Mouse (Mus musculus): ENCODE measurements around the gene Amz1. TPM values are rescaled to one million over a fixed set of nuclear protein-coding genes. Genes with fewer than 3 reads are reported as not detected.

Gene Amz1
- polyA plus RNA-seq, 1 experiment: 1.2 TPM

DNA sequence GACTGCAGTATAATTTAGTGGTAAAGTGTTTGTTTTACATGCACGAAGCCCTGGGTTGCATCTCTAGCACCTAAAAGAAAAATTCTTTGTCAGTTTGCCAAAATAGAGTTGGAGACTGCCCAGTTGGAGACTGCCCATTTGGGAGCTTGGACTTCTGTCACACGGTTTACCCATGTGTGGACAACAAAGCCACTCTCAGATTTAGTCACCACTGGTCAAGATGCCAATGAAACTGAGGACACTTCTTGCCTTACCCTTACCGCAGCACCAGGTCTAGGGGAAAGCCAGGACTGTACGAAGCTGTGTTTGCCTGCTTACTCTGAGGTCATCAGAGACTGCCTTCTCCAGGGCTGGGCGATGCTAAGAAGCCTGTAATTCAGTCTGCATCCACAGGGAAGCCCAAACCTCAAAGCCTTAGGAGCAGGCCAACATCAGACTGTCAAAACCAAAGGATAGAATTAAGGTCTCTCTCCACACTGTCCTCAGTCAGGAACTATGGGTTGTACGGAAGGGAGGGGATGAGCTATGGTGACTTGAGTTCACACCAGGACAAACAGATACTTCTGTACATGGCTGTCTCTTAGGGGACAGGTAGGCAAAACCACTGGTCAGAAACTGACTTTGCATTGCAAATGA is 76.5 kb downstream of the Amz1 start:
- H3K36me3 ChIP-seq (ENCODE audit: control insufficient read depth, insufficient read depth): no peaks in the 10 kb centered on the region
- no peaks in the 10 kb centered on the region for H3K27me3 ChIP-seq (ENCODE audit: control insufficient read depth, insufficient read depth, insufficient read length)
- H3ac ChIP-seq (ENCODE audit: control insufficient read depth, insufficient read length): no peak overlapping the region
- peaks cover 15% of the 10 kb centered on the region for H3K79me2 ChIP-seq (ENCODE audit: control insufficient read depth, insufficient read depth)
- H3K4me3 ChIP-seq: no peak overlapping the region
- H3K4me2 ChIP-seq (ENCODE audit: low read depth): no peak overlapping the region
- TF ChIP-seq TCF12 (IDR thresholded peaks at IDR 0.05; ENCODE audit: insufficient read depth, poor library complexity, severe bottlenecking) (no peak), POLR2A (IDR thresholded peaks at IDR 0.05; ENCODE audit: insufficient read length, low read depth) (no peak), USF1 (IDR thresholded peaks at IDR 0.05; ENCODE audit: low read depth) (no peak), MYOD1 (IDR thresholded peaks at IDR 0.05; ENCODE audit: control insufficient read depth in 1 of 3, insufficient read length in 2 of 3, low read depth in 2 of 3) (no peak), SRF (IDR thresholded peaks at IDR 0.05; ENCODE audit: control insufficient read depth, insufficient read length, low read depth) (no peak), POLR2AphosphoS2 (IDR thresholded peaks at IDR 0.05; ENCODE audit: insufficient read length, low read depth) (no peak), CEBPB (IDR thresholded peaks at IDR 0.05; ENCODE audit: insufficient read depth, poor library complexity, severe bottlenecking) (no peak), TCF3 (IDR thresholded peaks at IDR 0.05; ENCODE audit: insufficient read length, low read depth) (no peak), E2F4 (IDR thresholded peaks at IDR 0.05; ENCODE audit: insufficient read depth) (no peak), MYOG (IDR thresholded peaks at IDR 0.05; ENCODE audit: control insufficient read depth in 1 of 3, insufficient read depth in 1 of 3, insufficient read length in 2 of 3, low read depth in 2 of 3) (no peak), REST (IDR thresholded peaks at IDR 0.05; ENCODE audit: insufficient read depth, insufficient read length) (no peak), MAX (IDR thresholded peaks at IDR 0.05; ENCODE audit: low read depth) (no peak)

DNA sequence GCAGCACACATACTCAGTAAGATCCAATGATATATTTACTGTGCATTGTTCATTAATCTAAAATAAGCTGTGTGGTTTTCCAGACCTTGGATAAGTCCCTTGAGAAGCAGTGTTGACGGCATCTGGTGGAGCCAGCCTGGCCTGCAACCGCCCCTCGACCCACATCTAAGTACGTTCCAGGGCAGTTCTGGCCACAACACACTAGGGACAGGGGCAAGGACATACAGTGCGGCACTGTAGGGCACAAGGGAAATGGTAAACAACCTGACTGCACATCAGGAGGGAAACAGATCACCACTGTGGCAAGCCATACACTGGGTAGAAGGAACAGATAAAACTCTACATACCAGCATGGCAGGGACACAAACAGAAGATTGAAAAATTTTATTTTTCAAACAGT is 77.9 kb downstream of the Amz1 start:
- no peaks in the 10 kb centered on the region for H3K27me3 ChIP-seq (ENCODE audit: control insufficient read depth, insufficient read depth, insufficient read length)
- peaks cover 15% of the 10 kb centered on the region for H3K79me2 ChIP-seq (ENCODE audit: control insufficient read depth, insufficient read depth)
- no peak overlapping the region for H3K4me3 ChIP-seq
- H3K36me3 ChIP-seq (ENCODE audit: control insufficient read depth, insufficient read depth): no peaks in the 10 kb centered on the region
- H3K4me2 ChIP-seq (ENCODE audit: low read depth): no peak overlapping the region
- TF ChIP-seq TCF3 (IDR thresholded peaks at IDR 0.05; ENCODE audit: insufficient read length, low read depth) (no peak), MYOG (IDR thresholded peaks at IDR 0.05; ENCODE audit: control insufficient read depth in 1 of 3, insufficient read depth in 1 of 3, insufficient read length in 2 of 3, low read depth in 2 of 3) (no peak), SRF (IDR thresholded peaks at IDR 0.05; ENCODE audit: control insufficient read depth, insufficient read length, low read depth) (no peak)
- H3ac ChIP-seq (ENCODE audit: control insufficient read depth, insufficient read length): no peak overlapping the region

DNA sequence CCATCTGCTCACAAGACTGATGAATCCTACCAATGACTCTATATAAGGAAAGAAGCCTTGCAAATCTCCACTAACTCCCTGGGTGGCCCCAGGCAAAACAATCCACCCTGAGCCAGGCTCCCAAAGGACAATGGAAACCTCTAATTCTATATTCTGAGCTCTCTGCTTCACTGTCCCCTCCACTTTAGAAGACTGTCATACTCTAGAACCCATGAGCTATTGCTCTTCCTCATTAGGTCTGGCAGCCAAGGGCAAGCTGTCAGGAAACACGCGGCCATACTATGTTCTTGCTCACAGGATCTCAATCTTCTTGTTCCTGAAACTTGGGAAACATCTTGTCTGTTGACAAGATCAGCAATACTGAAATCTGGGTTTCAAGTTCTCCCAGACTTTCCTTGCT is 82.3 kb downstream of the Amz1 start:
- Histone ChIP-seq H3K27me3 (ENCODE audit: control insufficient read depth, insufficient read depth, insufficient read length) (no peaks in the 10 kb centered on the region), H3K36me3 (ENCODE audit: control insufficient read depth, insufficient read depth) (no peaks in the 10 kb centered on the region), H3ac (ENCODE audit: control insufficient read depth, insufficient read length) (no peak overlapping the region), H3K4me3 (no peak overlapping the region), H3K4me2 (ENCODE audit: low read depth) (no peak overlapping the region), H3K79me2 (ENCODE audit: control insufficient read depth, insufficient read depth) (peaks cover 42% of the 10 kb centered on the region)
- TF ChIP-seq POLR2AphosphoS2 (IDR thresholded peaks at IDR 0.05; ENCODE audit: insufficient read length, low read depth) (no peak), TCF3 (IDR thresholded peaks at IDR 0.05; ENCODE audit: insufficient read length, low read depth) (no peak), CEBPB (IDR thresholded peaks at IDR 0.05; ENCODE audit: insufficient read depth, poor library complexity, severe bottlenecking) (no peak), POLR2A (IDR thresholded peaks at IDR 0.05; ENCODE audit: insufficient read length, low read depth) (no peak), MYOG (IDR thresholded peaks at IDR 0.05; ENCODE audit: control insufficient read depth in 1 of 3, insufficient read depth in 1 of 3, insufficient read length in 2 of 3, low read depth in 2 of 3) (no peak), E2F4 (IDR thresholded peaks at IDR 0.05; ENCODE audit: insufficient read depth) (no peak), USF1 (IDR thresholded peaks at IDR 0.05; ENCODE audit: low read depth) (no peak), SRF (IDR thresholded peaks at IDR 0.05; ENCODE audit: control insufficient read depth, insufficient read length, low read depth) (no peak), TCF12 (IDR thresholded peaks at IDR 0.05; ENCODE audit: insufficient read depth, poor library complexity, severe bottlenecking) (no peak), MYOD1 (IDR thresholded peaks at IDR 0.05; ENCODE audit: control insufficient read depth in 1 of 3, insufficient read length in 2 of 3, low read depth in 2 of 3) (no peak), MAX (IDR thresholded peaks at IDR 0.05; ENCODE audit: low read depth) (no peak)

DNA sequence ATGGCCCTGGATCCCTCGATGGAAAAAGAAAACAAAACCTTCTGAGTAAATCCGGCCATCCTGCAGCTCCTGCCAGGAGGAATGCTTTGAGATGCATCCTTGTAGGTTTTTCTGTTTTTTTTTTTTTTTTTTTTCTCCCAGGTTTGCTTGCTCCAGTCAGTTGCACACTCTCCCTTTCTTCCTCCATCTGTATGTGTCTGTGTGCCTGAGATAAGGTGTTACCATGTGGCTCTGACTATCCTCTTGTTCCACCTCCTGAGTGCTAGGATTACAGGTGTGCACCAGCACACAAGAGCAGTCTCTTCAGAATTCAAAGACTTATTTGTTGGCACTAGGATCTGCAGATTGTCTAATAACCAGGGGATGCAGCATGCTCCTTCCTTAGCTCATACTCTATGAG is 83.0 kb downstream of the Amz1 start:
- no peaks in the 10 kb centered on the region for H3K27me3 ChIP-seq (ENCODE audit: control insufficient read depth, insufficient read depth, insufficient read length)
- no peak overlapping the region for H3K4me3 ChIP-seq
- peaks cover 42% of the 10 kb centered on the region for H3K79me2 ChIP-seq (ENCODE audit: control insufficient read depth, insufficient read depth)
- no peak overlapping the region for H3K4me2 ChIP-seq (ENCODE audit: low read depth)
- no peaks in the 10 kb centered on the region for H3K36me3 ChIP-seq (ENCODE audit: control insufficient read depth, insufficient read depth)
- no peak overlapping the region for H3ac ChIP-seq (ENCODE audit: control insufficient read depth, insufficient read length)
- no peak for TF ChIP-seq REST (IDR thresholded peaks at IDR 0.05; ENCODE audit: insufficient read depth, insufficient read length)
- no peak for TF ChIP-seq E2F4 (IDR thresholded peaks at IDR 0.05; ENCODE audit: insufficient read depth)
- no peak for TF ChIP-seq USF1 (IDR thresholded peaks at IDR 0.05; ENCODE audit: low read depth)
- no peak for TF ChIP-seq MYOG (IDR thresholded peaks at IDR 0.05; ENCODE audit: control insufficient read depth in 1 of 3, insufficient read depth in 1 of 3, insufficient read length in 2 of 3, low read depth in 2 of 3)
- TF ChIP-seq MYOD1 (IDR thresholded peaks at IDR 0.05; ENCODE audit: control insufficient read depth in 1 of 3, insufficient read length in 2 of 3, low read depth in 2 of 3): no peak
- no peak for TF ChIP-seq MAX (IDR thresholded peaks at IDR 0.05; ENCODE audit: low read depth)
- TF ChIP-seq POLR2AphosphoS2 (IDR thresholded peaks at IDR 0.05; ENCODE audit: insufficient read length, low read depth): no peak
- no peak for TF ChIP-seq POLR2A (IDR thresholded peaks at IDR 0.05; ENCODE audit: insufficient read length, low read depth)
- TF ChIP-seq TCF12 (IDR thresholded peaks at IDR 0.05; ENCODE audit: insufficient read depth, poor library complexity, severe bottlenecking): no peak
- no peak for TF ChIP-seq SRF (IDR thresholded peaks at IDR 0.05; ENCODE audit: control insufficient read depth, insufficient read length, low read depth)
- TF ChIP-seq CEBPB (IDR thresholded peaks at IDR 0.05; ENCODE audit: insufficient read depth, poor library complexity, severe bottlenecking): no peak
- no peak for TF ChIP-seq TCF3 (IDR thresholded peaks at IDR 0.05; ENCODE audit: insufficient read length, low read depth)

Other genes starting within 250 kb of the Amz1 start
- gene Chst12, start 218.6 kb upstream of the Amz1 start, polyA plus RNA-seq (2012; fragmentation: generic; extraction: Trizol): 9.0 TPM
- gene Grifin, start 159.1 kb upstream of the Amz1 start, polyA plus RNA-seq (2012; fragmentation: generic; extraction: Trizol): not detected
- 3.1 TPM for gene Lfng, start 116.8 kb upstream of the Amz1 start, polyA plus RNA-seq (2012; fragmentation: generic; extraction: Trizol)
- 23.8 TPM for gene Ttyh3, start 75.1 kb upstream of the Amz1 start, polyA plus RNA-seq (2012; fragmentation: generic; extraction: Trizol)
- gene Iqce, start 21.7 kb upstream of the Amz1 start, polyA plus RNA-seq (2012; fragmentation: generic; extraction: Trizol): 4.8 TPM
- gene Brat1, start 19.1 kb upstream of the Amz1 start, polyA plus RNA-seq (2012; fragmentation: generic; extraction: Trizol): 14.2 TPM
- gene Gna12, start 106.3 kb downstream of the Amz1 start, polyA plus RNA-seq (2012; fragmentation: generic; extraction: Trizol): 48.8 TPM

Measured in myocyte (in vitro differentiated cells).